Mouse (Mus musculus) limb, embryonic 13.5 days (tissue): Measurements from ENCODE around the gene Syt16. TPM values are rescaled to one million over a fixed set of nuclear protein-coding genes. Genes with fewer than 3 reads are reported as not detected.

Source experiments
- ATAC-seq: fragments of 200-750 bp; cut with Nextera tagmentation; 2 replicates; pipeline ENCODE4 v1.8.0; 2017; ENCODE audit warnings: low read depth, moderate number of reproducible peaks, moderate TSS enrichment; ENCODE audit not compliant: low FRiP score
- H3K27ac ChIP-seq: fragments of 300-500 bp; sonication (generic); 2 replicates; pipeline ENCODE4 v1.5.1; 2015; ENCODE audit warnings: inconsistent platforms, mild to moderate bottlenecking, moderate library complexity
- H3K27me3 ChIP-seq: fragments of 300-500 bp; sonication (generic); 2 replicates; pipeline ENCODE4 v1.6.1; 2015; ENCODE audit warnings: mild to moderate bottlenecking, inconsistent platforms
- H3K36me3 ChIP-seq: fragments of 300-500 bp; sonication (generic); 2 replicates; pipeline ENCODE4 v1.6.1; 2015; ENCODE audit warnings: inconsistent platforms, mild to moderate bottlenecking, moderate library complexity
- H3K4me1 ChIP-seq: fragments of 300-500 bp; sonication (generic); 2 replicates; pipeline ENCODE4 v1.6.1; 2015; ENCODE audit warnings: inconsistent platforms
- H3K4me2 ChIP-seq: fragments of 300-500 bp; sonication (generic); replicated peaks from 2 replicates; pipeline ENCODE4 v1.6.1; 2015; ENCODE audit warnings: inconsistent platforms, mild to moderate bottlenecking, moderate library complexity
- H3K4me3 ChIP-seq: fragments of 300-500 bp; sonication (generic); 2 replicates; pipeline ENCODE4 v1.5.1; 2015; ENCODE audit warnings: moderate library complexity, mild to moderate bottlenecking, inconsistent platforms
- H3K9ac ChIP-seq: fragments of 300-500 bp; sonication (generic); 2 replicates; pipeline ENCODE4 v1.6.1; 2015; ENCODE audit warnings: mild to moderate bottlenecking, inconsistent platforms
- H3K9me3 ChIP-seq: fragments of 300-500 bp; sonication (generic); 2 replicates; pipeline ENCODE4 v1.6.1; 2016; ENCODE audit warnings: inconsistent platforms
- WGBS: fragments of 180-500 bp; shearing (Covaris S2); methylation state at CpG from one replicate; pipeline ENCODE4 v1.1.7; 2015; 5-methylcytosine and 5-hydroxymethylcytosine counted together
- polyA plus RNA-seq: library from polyadenylated mRNA; unstranded; fragments of >200 nt; fragmentation: Nextera tagmentation; extraction: Ambion mirVana; gene quantifications from 2 replicates; pipeline ENCODE4 v1.2.1, GENCODE M21; 2015

Gene Syt16
- polyA plus RNA-seq, 1 experiment from 2014 or later = 6.3 TPM

DNA sequence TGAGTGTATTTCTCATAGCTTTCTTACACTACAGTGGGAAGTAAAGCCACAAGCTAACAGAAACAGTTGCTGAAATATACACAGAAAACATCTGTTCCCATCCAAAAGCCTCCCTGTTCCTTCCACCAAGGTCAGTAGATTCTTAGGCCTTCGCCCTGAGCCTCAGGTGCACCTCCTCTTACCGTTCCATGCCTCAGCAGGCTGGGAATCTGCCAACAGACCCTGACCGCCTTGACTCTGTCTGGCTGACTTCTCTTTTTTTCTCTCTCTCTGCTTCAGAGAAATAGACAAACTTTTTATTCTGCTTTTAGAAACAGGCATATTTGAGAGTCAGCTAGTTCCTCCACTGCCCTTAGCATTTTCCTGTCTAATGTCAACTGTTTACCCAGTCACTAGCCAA lies 19.3 kb upstream of the Syt16 start:
- WGBS = 83% methylated on average over 3 of the region's 3 CpGs

DNA sequence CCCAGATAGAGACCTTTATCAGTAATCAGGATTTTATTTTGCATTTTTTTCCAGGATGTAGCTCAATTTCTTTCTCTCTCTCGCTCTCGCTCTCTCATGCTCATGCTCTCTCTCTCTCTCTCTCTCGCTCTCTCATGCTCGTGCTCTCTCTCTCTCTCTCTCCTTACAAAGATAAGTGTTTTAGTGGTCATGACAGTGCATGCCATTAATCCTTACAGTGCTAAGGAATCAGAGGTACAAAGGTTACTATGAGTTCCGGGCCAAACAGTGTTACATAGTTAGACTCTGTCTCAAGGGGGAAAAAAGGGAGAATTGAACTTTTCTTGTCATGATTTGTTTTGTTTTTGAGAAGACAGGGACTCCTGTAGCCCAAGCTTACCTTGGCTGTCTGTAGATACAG lies 17.8 kb upstream of the Syt16 start:
- Histone ChIP-seq H3K4me3 (no peak overlapping the region), H3K27me3 (no peaks in the 10 kb centered on the region), H3K4me1 (no peaks in the 10 kb centered on the region), H3K36me3 (peaks cover 86% of the 10 kb centered on the region), H3K4me2 (no peak overlapping the region), H3K9me3 (no peaks in the 10 kb centered on the region), H3K9ac (no peak overlapping the region), H3K27ac (no peak overlapping the region)
- WGBS = 89% methylated on average over 5 of the region's 5 CpGs
- ATAC-seq = no peak

More for the DNA sequence above, 19.3 kb upstream of the Syt16 start:
- Histone ChIP-seq H3K27ac (no peak overlapping the region), H3K4me2 (no peak overlapping the region), H3K9me3 (no peaks in the 10 kb centered on the region), H3K9ac (no peak overlapping the region), H3K4me1 (no peaks in the 10 kb centered on the region), H3K27me3 (no peaks in the 10 kb centered on the region), H3K4me3 (no peak overlapping the region), H3K36me3 (peaks cover 84% of the 10 kb centered on the region)
- no peak for ATAC-seq

DNA sequence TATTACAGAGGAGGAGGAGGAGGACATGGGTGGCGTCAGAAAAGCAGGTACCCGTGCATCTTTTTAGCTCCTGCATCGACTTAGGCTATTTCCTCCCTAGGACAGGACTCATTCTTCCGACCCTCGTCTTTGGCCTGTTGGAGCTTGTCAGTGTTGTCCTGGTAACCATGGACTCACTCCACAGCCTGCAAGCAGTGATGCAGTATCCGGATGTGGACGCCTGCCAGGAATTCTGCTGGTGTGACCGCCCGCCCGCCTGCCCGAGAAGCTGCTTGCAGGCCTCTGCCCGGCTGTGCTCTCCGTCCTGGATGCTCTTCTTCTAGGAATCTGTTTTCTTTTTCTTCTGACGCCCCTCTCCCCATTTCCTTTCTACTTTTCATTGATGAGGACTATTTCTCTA lies 14.9 kb upstream of the Syt16 start:
- ATAC-seq = no peak
- WGBS = 82% methylated on average over 14 of the region's 14 CpGs
- Histone ChIP-seq H3K27me3 (no peaks in the 10 kb centered on the region), H3K4me1 (no peaks in the 10 kb centered on the region), H3K36me3 (peaks cover 80% of the 10 kb centered on the region), H3K27ac (no peak overlapping the region), H3K4me3 (no peak overlapping the region), H3K4me2 (no peak overlapping the region), H3K9ac (no peak overlapping the region), H3K9me3 (no peaks in the 10 kb centered on the region)

DNA sequence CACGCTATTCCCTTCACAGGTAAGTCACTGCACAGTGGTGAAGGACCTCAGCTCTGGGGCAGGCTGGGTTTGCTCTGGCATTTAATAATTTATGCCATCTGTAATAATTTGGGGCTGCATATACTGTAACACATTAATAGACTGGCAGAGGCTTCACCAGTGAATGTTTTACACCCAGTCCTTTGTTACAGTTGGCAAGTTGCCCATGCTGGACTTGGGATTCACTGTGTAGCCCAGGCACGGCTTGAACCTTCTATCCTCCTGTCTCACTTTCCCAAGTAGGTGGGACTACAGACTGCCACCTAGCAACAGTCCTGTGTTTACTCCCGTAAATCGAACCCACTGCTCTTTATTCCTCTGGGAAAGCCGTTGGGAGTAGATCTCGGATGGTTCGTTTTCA lies 11.2 kb upstream of the Syt16 start:
- H3K27ac ChIP-seq = no peak overlapping the region
- no peak overlapping the region for H3K4me3 ChIP-seq
- no peaks in the 10 kb centered on the region for H3K27me3 ChIP-seq
- H3K9me3 ChIP-seq = no peaks in the 10 kb centered on the region
- H3K4me2 ChIP-seq = no peak overlapping the region
- no peak for ATAC-seq
- no peaks in the 10 kb centered on the region for H3K4me1 ChIP-seq
- H3K36me3 ChIP-seq = peaks cover 46% of the 10 kb centered on the region
- no peak overlapping the region for H3K9ac ChIP-seq
- 83% methylated on average over 7 of the region's 7 CpGs for whole genome bisulfite sequencing

DNA sequence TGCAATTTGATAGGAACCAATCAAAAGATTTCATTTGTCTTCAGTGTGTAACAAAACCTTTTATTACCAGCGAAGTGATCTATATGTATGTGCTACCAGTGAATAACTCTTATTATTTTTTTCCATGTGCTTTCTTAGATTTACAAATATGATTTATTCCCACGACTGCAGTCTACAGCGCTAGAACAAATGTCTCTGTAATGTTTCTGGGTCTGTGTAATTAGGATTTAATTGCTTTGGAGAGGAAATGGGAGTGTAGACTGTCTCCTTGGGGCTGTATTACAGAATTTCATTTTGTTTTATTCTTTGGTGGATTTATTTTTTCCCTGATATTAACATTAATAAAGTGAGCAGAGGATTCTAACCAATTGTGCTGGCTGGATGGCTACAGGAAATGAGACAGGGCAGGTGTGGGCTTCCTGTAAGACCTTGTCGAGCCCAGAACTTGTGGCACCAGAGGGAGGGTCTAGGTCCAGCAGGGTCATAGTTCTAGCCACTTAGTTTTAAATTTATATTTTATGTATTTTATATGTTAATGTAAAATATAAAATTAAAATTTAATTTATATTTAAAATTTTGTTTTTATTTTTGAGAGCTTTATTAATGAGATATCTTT lies 9.0 kb upstream of the Syt16 start:
- no peak overlapping the region for H3K9ac ChIP-seq
- no peak for ATAC-seq
- H3K36me3 ChIP-seq = peaks cover 28% of the 10 kb centered on the region
- H3K9me3 ChIP-seq = no peaks in the 10 kb centered on the region
- no peaks in the 10 kb centered on the region for H3K27me3 ChIP-seq
- no peaks in the 10 kb centered on the region for H3K4me1 ChIP-seq
- H3K27ac ChIP-seq = no peak overlapping the region
- 75% methylated on average over 4 of the region's 4 CpGs for WGBS
- H3K4me3 ChIP-seq = no peak overlapping the region
- no peak overlapping the region for H3K4me2 ChIP-seq

DNA sequence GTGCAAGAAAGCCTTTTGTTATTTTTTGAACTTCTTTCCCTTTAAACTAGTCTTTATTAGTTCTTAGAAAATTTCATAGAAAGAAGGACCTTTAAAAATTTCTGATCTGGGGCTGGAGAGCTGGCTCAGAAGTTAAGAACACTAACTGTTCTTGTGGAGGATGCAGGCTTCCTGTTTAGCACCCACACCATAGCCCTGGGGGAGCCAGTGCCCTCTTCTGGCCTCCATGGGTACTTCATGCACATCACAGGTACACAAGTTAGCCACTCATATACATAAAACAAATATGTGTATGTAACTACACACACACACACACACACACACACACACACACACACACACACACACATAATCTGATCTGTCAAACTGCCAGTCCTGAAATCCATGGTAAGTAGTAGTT lies 7.9 kb upstream of the Syt16 start:
- H3K4me1 ChIP-seq = no peaks in the 10 kb centered on the region
- no peak overlapping the region for H3K4me2 ChIP-seq
- no peaks in the 10 kb centered on the region for H3K27me3 ChIP-seq
- no peak overlapping the region for H3K4me3 ChIP-seq
- peaks cover 19% of the 10 kb centered on the region for H3K36me3 ChIP-seq
- H3K9me3 ChIP-seq = no peaks in the 10 kb centered on the region
- no peak for ATAC-seq
- H3K27ac ChIP-seq = no peak overlapping the region
- H3K9ac ChIP-seq = no peak overlapping the region

DNA sequence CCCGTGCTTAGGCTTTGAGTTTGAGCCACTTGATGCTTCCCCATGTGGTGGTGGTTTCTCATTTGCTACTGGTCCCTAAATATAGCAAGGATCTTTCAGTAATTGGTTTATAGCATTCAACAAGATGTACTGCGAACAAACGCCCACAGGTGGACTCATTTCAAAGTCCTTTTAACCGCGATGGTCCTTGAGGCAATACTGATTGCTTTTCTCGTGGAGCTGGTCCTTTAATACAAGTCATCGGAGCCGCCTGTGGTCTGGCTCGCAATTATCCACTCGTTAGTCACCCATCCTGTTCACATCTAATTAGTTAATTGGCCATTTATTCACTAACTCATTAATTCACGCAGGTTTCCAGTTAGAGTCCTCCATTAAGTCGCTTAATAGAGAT lies 560 bp upstream of the Syt16 start:
- no peaks in the 10 kb centered on the region for H3K9me3 ChIP-seq
- H3K4me3 ChIP-seq = peak overlapping the region; percentile 66; the same call in 1 of the 2 replicates
- H3K27me3 ChIP-seq = peaks cover 48% of the 10 kb centered on the region
- no peaks in the 10 kb centered on the region for H3K36me3 ChIP-seq
- WGBS = 36% methylated on average over 12 of the region's 12 CpGs
- H3K4me1 ChIP-seq = peaks cover 5% of the 10 kb centered on the region; the same call in 1 of the 2 replicates
- H3K27ac ChIP-seq = no peak overlapping the region
- H3K9ac ChIP-seq = no peak overlapping the region; the same call in 1 of the 2 replicates
- ATAC-seq = no peak
- peak overlapping the region; percentile 92 for H3K4me2 ChIP-seq

DNA sequence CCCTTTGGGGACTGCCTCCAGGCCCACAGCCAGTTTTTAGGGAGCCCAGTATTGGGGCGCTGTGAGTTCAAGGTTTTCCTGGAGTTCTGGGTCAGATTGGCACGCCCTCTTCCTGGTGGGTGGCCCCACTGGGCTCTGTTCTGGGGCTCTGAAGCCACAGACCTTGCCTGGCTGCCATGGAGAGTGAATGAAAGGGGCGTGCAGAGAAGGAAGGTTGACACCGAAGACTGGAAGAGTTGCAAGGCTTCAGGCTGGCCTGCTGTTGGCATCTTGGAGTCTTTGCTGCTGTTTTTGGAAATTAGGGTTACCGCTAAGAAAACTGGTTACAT lies 631 bp downstream of the Syt16 start:
- H3K9me3 ChIP-seq = no peaks in the 10 kb centered on the region
- peaks cover 5% of the 10 kb centered on the region; the same call in 1 of the 2 replicates for H3K4me1 ChIP-seq
- peaks cover 48% of the 10 kb centered on the region for H3K27me3 ChIP-seq
- peak overlapping the region; percentile 66 for H3K4me3 ChIP-seq
- ATAC-seq = 0 out of 2 replicates have a peak, but pooled peaks have one; percentile 15
- H3K36me3 ChIP-seq = no peaks in the 10 kb centered on the region
- WGBS = 32% methylated on average over 5 of the region's 5 CpGs
- no peak overlapping the region for H3K27ac ChIP-seq
- peak overlapping the region; percentile 92 for H3K4me2 ChIP-seq
- H3K9ac ChIP-seq = peak overlapping the region; percentile 76

DNA sequence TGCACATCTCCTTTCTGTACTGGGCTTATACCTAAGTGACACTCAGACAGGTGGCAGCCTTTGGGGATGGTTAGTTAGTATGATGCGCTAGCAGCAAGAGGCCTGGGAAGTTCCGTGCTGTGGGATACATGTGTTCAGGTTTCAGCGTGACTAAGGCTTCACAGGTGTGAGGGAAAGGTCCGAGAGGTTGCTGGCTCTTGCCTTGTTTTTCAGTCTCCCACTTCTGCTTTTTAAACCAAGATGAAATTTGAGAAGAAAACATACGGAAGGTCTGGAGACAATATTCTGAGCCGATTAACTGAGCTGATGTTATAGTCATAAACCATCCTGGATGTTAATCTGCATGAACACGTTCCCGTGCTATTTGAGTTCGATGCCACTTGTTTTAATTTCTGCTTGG lies 5.0 kb downstream of the Syt16 start:
- no peaks in the 10 kb centered on the region for H3K9me3 ChIP-seq
- peaks cover 30% of the 10 kb centered on the region for H3K27me3 ChIP-seq
- peaks cover 5% of the 10 kb centered on the region; the same call in 1 of the 2 replicates for H3K4me1 ChIP-seq
- H3K4me3 ChIP-seq = no peak overlapping the region
- no peak overlapping the region for H3K4me2 ChIP-seq
- ATAC-seq = no peak
- 69% methylated on average over 9 of the region's 9 CpGs for WGBS
- no peaks in the 10 kb centered on the region for H3K36me3 ChIP-seq
- no peak overlapping the region for H3K27ac ChIP-seq
- H3K9ac ChIP-seq = no peak overlapping the region

DNA sequence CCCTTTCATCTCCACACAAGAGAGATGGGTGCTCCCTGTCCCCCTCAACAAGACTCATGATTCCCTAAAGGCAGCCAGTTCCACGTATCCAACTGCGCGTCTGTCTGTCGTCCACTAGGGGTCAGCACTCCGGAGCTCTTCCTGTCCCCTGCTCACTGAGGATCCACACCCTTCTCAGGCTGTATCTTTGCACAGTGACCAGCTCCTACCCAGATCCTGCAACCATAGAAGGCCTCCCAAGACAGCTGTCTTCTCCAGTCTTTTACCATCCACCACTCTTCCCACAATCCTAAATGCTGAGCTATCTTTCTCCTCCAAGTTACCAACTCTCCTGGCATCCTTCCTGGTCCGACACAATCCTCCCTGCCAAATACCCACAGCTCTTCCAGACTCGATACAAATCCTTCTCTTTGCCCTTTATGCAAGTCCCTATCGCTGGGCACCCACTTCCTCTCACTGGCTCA lies 12.0 kb downstream of the Syt16 start:
- H3K36me3 ChIP-seq = no peaks in the 10 kb centered on the region
- WGBS = 25% methylated on average over 8 of the region's 8 CpGs
- H3K4me1 ChIP-seq = peaks cover 5% of the 10 kb centered on the region
- H3K27me3 ChIP-seq = 0 out of 2 replicates have a peak, but pooled peaks cover 2% of the 10 kb centered on the region
- no peaks in the 10 kb centered on the region for H3K9me3 ChIP-seq
- H3K4me2 ChIP-seq = no peak overlapping the region
- H3K27ac ChIP-seq = no peak overlapping the region
- no peak for ATAC-seq
- no peak overlapping the region for H3K4me3 ChIP-seq
- H3K9ac ChIP-seq = no peak overlapping the region

DNA sequence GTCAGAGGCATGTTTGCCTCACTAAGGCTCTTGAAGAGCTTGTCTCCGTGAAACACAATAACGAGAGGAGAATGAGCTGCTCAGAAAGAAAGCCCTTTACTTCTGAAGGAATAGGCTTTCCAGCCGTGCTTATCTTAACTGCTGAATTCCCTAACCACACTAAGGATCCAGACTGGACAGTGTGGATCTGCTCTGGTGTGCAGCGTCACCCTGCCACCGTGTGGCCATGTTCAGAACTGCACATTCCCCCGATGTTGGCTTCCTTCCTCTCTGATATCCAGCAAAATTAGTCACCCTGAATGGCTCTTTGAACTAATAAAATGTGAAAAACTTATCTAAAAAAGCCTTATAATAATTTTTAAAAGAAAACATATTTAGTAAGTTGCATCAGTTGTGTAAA lies 16.3 kb downstream of the Syt16 start:
- Histone ChIP-seq H3K9me3 (no peaks in the 10 kb centered on the region), H3K27me3 (0 out of 2 replicates have a peak, but pooled peaks cover 2% of the 10 kb centered on the region), H3K4me3 (no peak overlapping the region), H3K27ac (no peak overlapping the region), H3K9ac (0 out of 2 replicates have a peak overlapping the region, but pooled peaks have one; percentile 8), H3K4me1 (peaks cover 5% of the 10 kb centered on the region), H3K36me3 (no peaks in the 10 kb centered on the region), H3K4me2 (peak overlapping the region; percentile 53)
- 1% methylated on average over 6 of the region's 6 CpGs for WGBS
- peak; percentile 78; the same call in 1 of the 2 replicates for ATAC-seq

DNA sequence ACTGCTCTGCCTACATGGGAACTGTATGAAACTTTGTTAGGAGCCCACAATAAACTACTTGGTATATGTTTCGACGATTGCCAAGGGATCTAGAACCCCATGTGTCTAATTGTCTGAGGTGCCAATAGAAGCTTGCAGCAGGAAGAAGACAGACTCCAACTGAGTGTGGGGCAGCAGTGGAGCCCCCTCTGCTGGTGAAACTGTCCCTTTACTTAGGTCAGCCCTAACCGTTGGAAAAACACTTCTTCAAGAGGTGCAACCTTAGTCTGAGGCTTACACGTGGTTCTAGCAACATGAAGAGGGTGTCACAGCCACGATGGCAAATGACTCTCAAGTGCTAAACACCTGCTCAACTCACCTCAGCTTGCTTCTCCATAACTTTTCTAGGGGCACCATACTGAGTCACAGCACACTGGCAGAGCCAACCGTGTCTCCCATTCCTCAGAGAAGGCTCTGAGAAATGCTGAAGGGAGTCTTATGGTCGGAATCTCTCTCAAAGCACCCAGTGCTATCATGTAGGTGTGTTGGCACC lies 17.3 kb downstream of the Syt16 start:
- Histone ChIP-seq H3K4me3 (no peak overlapping the region), H3K4me1 (peaks cover 5% of the 10 kb centered on the region), H3K27me3 (0 out of 2 replicates have a peak, but pooled peaks cover 2% of the 10 kb centered on the region), H3K9me3 (no peaks in the 10 kb centered on the region), H3K9ac (no peak overlapping the region), H3K36me3 (no peaks in the 10 kb centered on the region), H3K4me2 (no peak overlapping the region), H3K27ac (no peak overlapping the region)
- WGBS = 60% methylated on average over 7 of the region's 7 CpGs
- ATAC-seq = no peak

DNA sequence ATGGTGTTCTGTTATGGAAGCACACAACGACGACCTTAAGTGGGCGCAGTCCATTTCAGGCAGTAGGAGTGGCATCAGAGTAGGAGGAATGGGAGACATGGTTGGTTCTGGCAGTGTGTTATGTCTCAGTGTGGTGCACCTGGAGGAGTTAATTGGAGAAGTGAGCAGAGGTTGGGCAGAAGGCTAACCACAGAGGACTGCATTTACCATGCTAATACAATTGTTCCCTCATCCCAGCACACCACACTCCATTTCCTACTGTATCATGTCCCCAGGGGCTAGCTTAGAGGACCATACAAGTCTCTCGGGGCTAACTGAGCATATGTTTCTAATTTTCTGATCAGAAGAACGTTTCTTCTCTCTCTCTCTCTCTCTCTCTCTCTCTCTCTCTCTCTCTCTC lies 18.0 kb downstream of the Syt16 start:
- no peaks in the 10 kb centered on the region for H3K9me3 ChIP-seq
- H3K27ac ChIP-seq = no peak overlapping the region
- no peak overlapping the region for H3K4me3 ChIP-seq
- no peaks in the 10 kb centered on the region for H3K36me3 ChIP-seq
- H3K4me2 ChIP-seq = no peak overlapping the region
- WGBS = 45% methylated on average over 5 of the region's 5 CpGs
- peaks cover 5% of the 10 kb centered on the region for H3K4me1 ChIP-seq
- H3K9ac ChIP-seq = no peak overlapping the region
- 0 out of 2 replicates have a peak, but pooled peaks cover 2% of the 10 kb centered on the region for H3K27me3 ChIP-seq
- no peak for ATAC-seq
